Mouse (Mus musculus): ENCODE measurements around the gene Cfap46. TPM values are rescaled to one million over a fixed set of nuclear protein-coding genes. Genes with fewer than 3 reads are reported as not detected.

Gene Cfap46
- polyA plus RNA-seq, 1 experiment from 2014 or later, result 4.7 TPM

DNA sequence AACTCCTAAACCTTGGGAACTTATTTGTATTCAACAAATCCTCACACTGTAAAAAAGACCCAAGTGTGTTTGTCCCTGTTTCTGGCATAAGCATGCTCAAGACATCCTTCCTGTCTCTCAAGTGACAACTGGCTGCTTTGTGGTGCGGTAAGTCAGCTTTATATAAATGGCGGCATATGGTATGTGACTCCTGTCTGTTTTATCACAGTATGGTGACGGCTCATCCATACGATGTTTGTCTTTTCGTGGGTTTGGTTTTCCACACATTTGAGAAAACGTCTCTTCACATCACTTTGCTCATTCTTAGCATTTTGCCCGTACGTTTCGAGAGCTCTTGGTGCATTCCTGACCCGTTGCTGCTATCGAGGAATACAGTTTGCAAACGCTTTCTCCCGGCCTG lies 61.0 kb downstream of the Cfap46 start:
- ATAC-seq, result no peak
- no peaks in the 10 kb centered on the region for H3K36me3 ChIP-seq (ENCODE audit: control insufficient read depth, insufficient read depth, low read length)
- no peak overlapping the region for H3K27ac ChIP-seq (ENCODE audit: low read length)
- H3K4me2 ChIP-seq (ENCODE audit: low read length), result no peak overlapping the region
- WGBS, result 90% methylated on average over 13 of the region's 13 CpGs
- no peak overlapping the region for H3K9ac ChIP-seq (ENCODE audit: low read depth, low read length)
- no peaks in the 10 kb centered on the region for H3K4me1 ChIP-seq (ENCODE audit: control insufficient read depth, insufficient read depth, low read length)
- H3K9me3 ChIP-seq (replicated peaks; ENCODE audit: control insufficient read depth, low read length, poor library complexity, severe bottlenecking), result no peaks in the 10 kb centered on the region
- no peaks in the 10 kb centered on the region for H3K27me3 ChIP-seq (ENCODE audit: control insufficient read depth, insufficient read depth, low read depth, low read length)
- H3K4me3 ChIP-seq (ENCODE audit: low read depth, low read length), result no peak overlapping the region

DNA sequence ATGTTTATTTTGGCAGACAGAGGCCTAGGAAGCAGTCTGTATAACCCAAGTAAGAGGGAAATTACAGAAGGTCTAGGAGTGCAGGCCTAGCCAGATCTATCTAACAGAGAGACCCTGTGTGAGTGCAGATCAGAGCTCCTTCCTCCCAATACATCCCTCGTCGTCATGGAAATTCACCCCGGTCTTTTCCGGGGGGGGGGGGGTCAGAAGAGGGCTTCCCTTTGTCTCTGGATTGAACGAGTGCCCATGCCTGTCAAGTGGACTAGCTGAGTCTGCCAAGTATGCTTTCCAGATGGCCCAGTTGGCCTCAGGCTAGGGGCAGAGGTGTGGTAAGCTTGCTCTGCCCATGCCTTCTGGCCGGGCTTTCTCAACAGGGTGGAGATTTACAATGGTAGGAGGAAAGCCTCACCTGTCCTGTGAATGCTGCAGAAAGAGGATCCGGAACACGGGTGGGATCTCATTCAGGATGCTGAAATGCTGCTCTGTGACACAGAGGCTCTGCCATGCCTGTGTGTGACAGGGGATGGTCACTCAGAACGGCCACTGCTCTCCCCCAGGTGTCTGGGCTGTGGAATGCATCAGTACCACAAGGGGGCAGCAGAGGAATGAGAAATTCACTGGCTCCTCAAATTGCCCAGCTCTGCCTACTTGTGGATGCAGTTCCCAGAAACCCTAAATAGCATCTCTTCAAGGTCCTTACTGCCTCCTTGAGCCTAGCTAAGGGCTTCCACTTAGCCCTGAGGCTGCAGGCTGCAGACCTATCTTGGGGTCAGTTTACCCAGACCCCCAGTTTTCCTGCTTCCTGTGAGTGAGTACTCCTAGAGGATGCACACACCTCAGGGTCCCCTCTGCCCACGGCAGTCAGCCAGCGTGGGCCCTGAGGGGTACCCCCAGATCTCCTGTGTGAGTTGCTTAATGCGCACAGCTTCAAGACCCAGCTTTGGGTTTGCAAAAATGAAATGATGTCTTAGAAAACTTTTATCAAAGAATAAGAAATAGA lies 67.5 kb downstream of the Cfap46 start:
- Histone ChIP-seq H3K4me1 (ENCODE audit: control insufficient read depth, insufficient read depth, low read length) (0 out of 2 replicates have a peak, but pooled peaks cover 4% of the 10 kb centered on the region), H3K4me3 (ENCODE audit: low read depth, low read length) (no peak overlapping the region), H3K36me3 (ENCODE audit: control insufficient read depth, insufficient read depth, low read length) (no peaks in the 10 kb centered on the region), H3K27ac (ENCODE audit: low read length) (peak overlapping the region; percentile 48), H3K9me3 (replicated peaks; ENCODE audit: control insufficient read depth, low read length, poor library complexity, severe bottlenecking) (no peaks in the 10 kb centered on the region), H3K9ac (ENCODE audit: low read depth, low read length) (peak overlapping the region; percentile 45; the same call in 1 of the 2 replicates), H3K4me2 (ENCODE audit: low read length) (peak overlapping the region; percentile 22; the same call in 1 of the 2 replicates), H3K27me3 (ENCODE audit: control insufficient read depth, insufficient read depth, low read depth, low read length) (no peaks in the 10 kb centered on the region)
- 38% methylated on average over 12 of the region's 12 CpGs for WGBS
- ATAC-seq, result peak; percentile 87

DNA sequence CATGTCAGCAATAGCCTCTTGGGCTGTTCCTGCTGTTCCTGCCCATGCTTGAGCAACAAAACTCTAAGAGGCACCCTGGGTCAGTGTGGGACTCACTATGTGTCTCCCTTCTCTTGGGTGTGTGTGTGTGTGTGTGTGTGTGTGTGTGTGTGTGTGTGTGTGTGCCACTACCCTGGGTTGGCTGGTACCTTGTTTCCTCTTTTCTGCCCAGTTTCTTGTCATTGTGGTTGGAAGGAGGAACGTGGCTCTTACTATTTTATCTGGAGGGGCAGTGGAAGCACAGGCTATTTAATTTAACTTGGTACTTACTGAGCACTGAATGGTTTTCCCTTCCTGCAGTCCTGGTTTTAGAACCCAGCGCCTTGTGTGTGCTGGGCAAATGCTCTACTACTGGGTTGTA lies 73.3 kb downstream of the Cfap46 start:
- no peak overlapping the region for H3K9ac ChIP-seq (ENCODE audit: low read depth, low read length)
- no peaks in the 10 kb centered on the region for H3K36me3 ChIP-seq (ENCODE audit: control insufficient read depth, insufficient read depth, low read length)
- no peaks in the 10 kb centered on the region for H3K27me3 ChIP-seq (ENCODE audit: control insufficient read depth, insufficient read depth, low read depth, low read length)
- no peak overlapping the region for H3K4me2 ChIP-seq (ENCODE audit: low read length)
- 80% methylated on average over 2 of the region's 2 CpGs for WGBS
- no peak overlapping the region for H3K4me3 ChIP-seq (ENCODE audit: low read depth, low read length)
- no peaks in the 10 kb centered on the region for H3K9me3 ChIP-seq (replicated peaks; ENCODE audit: control insufficient read depth, low read length, poor library complexity, severe bottlenecking)
- no peak overlapping the region for H3K27ac ChIP-seq (ENCODE audit: low read length)
- no peaks in the 10 kb centered on the region for H3K4me1 ChIP-seq (ENCODE audit: control insufficient read depth, insufficient read depth, low read length)
- no peak for ATAC-seq

DNA sequence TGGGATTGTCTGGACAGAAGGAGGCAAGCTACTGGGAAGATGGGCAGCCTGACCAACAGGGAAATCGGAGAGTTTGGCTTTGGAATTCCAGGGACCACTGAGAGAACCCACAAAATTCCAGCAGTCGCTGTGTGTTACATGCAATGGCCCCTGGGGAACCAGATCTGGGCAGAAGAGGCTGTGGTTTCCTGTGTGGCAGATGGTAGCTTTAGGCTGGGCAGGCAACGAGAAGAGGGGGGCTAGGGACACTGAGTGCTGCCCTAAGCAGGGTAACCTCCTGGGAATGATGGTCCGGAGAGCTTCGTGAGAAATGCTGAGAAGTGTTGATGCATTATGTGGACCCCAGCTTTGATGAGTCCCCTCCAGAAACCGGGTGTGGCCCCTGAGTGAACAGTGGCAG lies 87.8 kb downstream of the Cfap46 start:
- Histone ChIP-seq H3K27me3 (ENCODE audit: control insufficient read depth, insufficient read depth, low read depth, low read length) (peaks cover 2% of the 10 kb centered on the region; the same call in 1 of the 2 replicates), H3K36me3 (ENCODE audit: control insufficient read depth, insufficient read depth, low read length) (no peaks in the 10 kb centered on the region), H3K9ac (ENCODE audit: low read depth, low read length) (no peak overlapping the region), H3K4me2 (ENCODE audit: low read length) (no peak overlapping the region), H3K9me3 (replicated peaks; ENCODE audit: control insufficient read depth, low read length, poor library complexity, severe bottlenecking) (no peaks in the 10 kb centered on the region), H3K27ac (ENCODE audit: low read length) (no peak overlapping the region), H3K4me1 (ENCODE audit: control insufficient read depth, insufficient read depth, low read length) (no peaks in the 10 kb centered on the region), H3K4me3 (ENCODE audit: low read depth, low read length) (no peak overlapping the region)
- WGBS, result 72% methylated on average over 6 of the region's 6 CpGs
- no peak for ATAC-seq

DNA sequence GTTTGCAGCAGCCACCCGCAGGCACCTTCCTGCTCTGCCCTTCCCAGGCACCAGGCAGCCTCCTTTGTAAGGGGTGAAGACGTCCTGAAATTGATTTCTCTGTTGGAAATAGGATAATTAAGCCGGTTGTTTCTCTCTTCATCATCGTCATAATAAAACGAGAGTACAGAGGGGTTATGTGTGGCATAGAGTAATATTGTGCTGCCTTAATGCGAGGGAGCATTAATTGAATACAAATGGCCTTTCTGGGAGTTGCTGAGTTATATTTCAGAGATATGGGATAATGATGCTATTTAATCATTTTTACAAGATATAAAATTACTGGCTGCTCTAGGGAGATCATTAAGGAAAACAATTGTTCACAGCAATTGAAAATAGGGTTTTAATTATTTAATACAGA lies 88.3 kb downstream of the Cfap46 start:
- Histone ChIP-seq H3K4me1 (ENCODE audit: control insufficient read depth, insufficient read depth, low read length) (no peaks in the 10 kb centered on the region), H3K4me2 (ENCODE audit: low read length) (no peak overlapping the region), H3K4me3 (ENCODE audit: low read depth, low read length) (no peak overlapping the region), H3K9me3 (replicated peaks; ENCODE audit: control insufficient read depth, low read length, poor library complexity, severe bottlenecking) (no peaks in the 10 kb centered on the region), H3K27ac (ENCODE audit: low read length) (no peak overlapping the region), H3K36me3 (ENCODE audit: control insufficient read depth, insufficient read depth, low read length) (no peaks in the 10 kb centered on the region), H3K9ac (ENCODE audit: low read depth, low read length) (no peak overlapping the region), H3K27me3 (ENCODE audit: control insufficient read depth, insufficient read depth, low read depth, low read length) (peaks cover 3% of the 10 kb centered on the region; the same call in 1 of the 2 replicates)
- ATAC-seq, result no peak
- WGBS, result 69% methylated on average over 6 of the region's 6 CpGs

DNA sequence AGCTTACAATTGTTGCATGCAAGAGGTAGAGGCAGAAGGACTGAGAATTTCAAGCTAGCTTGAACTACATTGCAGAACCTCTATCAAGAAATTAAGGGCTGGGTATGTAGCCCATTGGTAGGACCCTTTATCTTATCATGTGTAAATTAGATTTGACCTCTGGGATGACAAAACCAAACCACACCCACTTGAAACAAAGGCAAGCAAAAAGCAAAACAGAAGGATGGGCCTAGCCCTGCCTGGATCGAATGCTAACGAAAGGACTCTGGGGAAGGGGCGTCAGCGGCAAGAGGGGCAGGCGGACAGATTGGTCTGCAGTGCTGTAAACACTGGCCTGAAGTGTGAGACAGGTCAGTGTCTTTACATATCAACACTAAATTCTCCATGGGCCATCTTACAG lies 92.3 kb downstream of the Cfap46 start:
- no peak overlapping the region for H3K9ac ChIP-seq (ENCODE audit: low read depth, low read length)
- H3K4me3 ChIP-seq (ENCODE audit: low read depth, low read length), result no peak overlapping the region
- no peak overlapping the region for H3K27ac ChIP-seq (ENCODE audit: low read length)
- no peaks in the 10 kb centered on the region for H3K4me1 ChIP-seq (ENCODE audit: control insufficient read depth, insufficient read depth, low read length)
- no peak overlapping the region for H3K4me2 ChIP-seq (ENCODE audit: low read length)
- WGBS, result 91% methylated on average over 5 of the region's 5 CpGs
- peaks cover 37% of the 10 kb centered on the region for H3K27me3 ChIP-seq (ENCODE audit: control insufficient read depth, insufficient read depth, low read depth, low read length)
- no peaks in the 10 kb centered on the region for H3K9me3 ChIP-seq (replicated peaks; ENCODE audit: control insufficient read depth, low read length, poor library complexity, severe bottlenecking)
- ATAC-seq, result no peak
- H3K36me3 ChIP-seq (ENCODE audit: control insufficient read depth, insufficient read depth, low read length), result no peaks in the 10 kb centered on the region

DNA sequence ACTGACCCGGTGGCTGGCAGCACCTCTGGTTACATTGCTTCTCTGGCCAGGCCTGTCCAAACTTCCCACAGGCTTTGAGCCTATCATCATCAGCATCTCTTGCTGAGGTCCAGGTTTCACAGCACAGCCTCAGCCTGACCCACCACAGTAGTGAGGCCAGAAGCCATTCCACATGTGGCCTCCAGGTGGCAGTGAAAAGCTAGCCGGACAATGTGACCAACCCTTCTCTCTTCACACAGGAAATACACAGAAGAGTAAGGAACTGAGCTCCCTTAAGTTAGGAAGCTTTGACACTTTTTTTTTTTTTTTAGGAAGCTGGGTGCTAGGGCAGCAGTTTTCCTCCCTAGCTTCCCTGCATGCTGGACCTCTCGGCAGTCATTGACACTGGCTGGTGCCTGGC lies 93.3 kb downstream of the Cfap46 start:
- 38% methylated on average over 3 of the region's 3 CpGs for WGBS
- Histone ChIP-seq H3K4me2 (ENCODE audit: low read length) (no peak overlapping the region), H3K36me3 (ENCODE audit: control insufficient read depth, insufficient read depth, low read length) (no peaks in the 10 kb centered on the region), H3K27ac (ENCODE audit: low read length) (no peak overlapping the region), H3K4me1 (ENCODE audit: control insufficient read depth, insufficient read depth, low read length) (no peaks in the 10 kb centered on the region), H3K4me3 (ENCODE audit: low read depth, low read length) (no peak overlapping the region), H3K9ac (ENCODE audit: low read depth, low read length) (no peak overlapping the region), H3K27me3 (ENCODE audit: control insufficient read depth, insufficient read depth, low read depth, low read length) (peaks cover 46% of the 10 kb centered on the region), H3K9me3 (replicated peaks; ENCODE audit: control insufficient read depth, low read length, poor library complexity, severe bottlenecking) (no peaks in the 10 kb centered on the region)
- 0 out of 2 replicates have a peak, but pooled peaks have one; percentile 25 for ATAC-seq

DNA sequence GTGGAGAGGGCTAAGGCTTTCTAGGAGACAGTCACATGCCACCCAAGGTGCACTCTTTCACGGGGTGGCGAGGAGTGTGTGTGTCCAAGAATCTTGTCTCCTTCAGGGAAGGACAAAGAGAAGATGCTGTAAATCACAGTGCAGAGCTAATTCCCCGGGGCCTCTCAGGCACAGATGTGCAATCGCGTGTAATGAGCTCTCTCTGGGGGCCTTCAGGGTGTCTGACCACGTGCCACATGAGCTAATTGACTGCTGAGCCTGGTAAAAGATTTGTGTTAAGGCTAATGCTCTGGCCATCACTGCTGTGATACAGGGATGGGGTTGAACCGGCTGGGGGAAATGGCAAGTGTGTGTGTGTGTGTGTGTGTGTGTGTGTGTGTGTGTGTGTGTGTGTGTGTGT lies 95.7 kb downstream of the Cfap46 start:
- no peak overlapping the region for H3K27ac ChIP-seq (ENCODE audit: low read length)
- H3K9ac ChIP-seq (ENCODE audit: low read depth, low read length), result no peak overlapping the region
- H3K4me1 ChIP-seq (ENCODE audit: control insufficient read depth, insufficient read depth, low read length), result no peaks in the 10 kb centered on the region
- H3K36me3 ChIP-seq (ENCODE audit: control insufficient read depth, insufficient read depth, low read length), result no peaks in the 10 kb centered on the region
- WGBS, result 19% methylated on average over 7 of the region's 7 CpGs
- H3K4me2 ChIP-seq (ENCODE audit: low read length), result no peak overlapping the region
- H3K27me3 ChIP-seq (ENCODE audit: control insufficient read depth, insufficient read depth, low read depth, low read length), result peaks cover 55% of the 10 kb centered on the region
- no peak overlapping the region for H3K4me3 ChIP-seq (ENCODE audit: low read depth, low read length)
- no peaks in the 10 kb centered on the region for H3K9me3 ChIP-seq (replicated peaks; ENCODE audit: control insufficient read depth, low read length, poor library complexity, severe bottlenecking)
- ATAC-seq, result no peak

DNA sequence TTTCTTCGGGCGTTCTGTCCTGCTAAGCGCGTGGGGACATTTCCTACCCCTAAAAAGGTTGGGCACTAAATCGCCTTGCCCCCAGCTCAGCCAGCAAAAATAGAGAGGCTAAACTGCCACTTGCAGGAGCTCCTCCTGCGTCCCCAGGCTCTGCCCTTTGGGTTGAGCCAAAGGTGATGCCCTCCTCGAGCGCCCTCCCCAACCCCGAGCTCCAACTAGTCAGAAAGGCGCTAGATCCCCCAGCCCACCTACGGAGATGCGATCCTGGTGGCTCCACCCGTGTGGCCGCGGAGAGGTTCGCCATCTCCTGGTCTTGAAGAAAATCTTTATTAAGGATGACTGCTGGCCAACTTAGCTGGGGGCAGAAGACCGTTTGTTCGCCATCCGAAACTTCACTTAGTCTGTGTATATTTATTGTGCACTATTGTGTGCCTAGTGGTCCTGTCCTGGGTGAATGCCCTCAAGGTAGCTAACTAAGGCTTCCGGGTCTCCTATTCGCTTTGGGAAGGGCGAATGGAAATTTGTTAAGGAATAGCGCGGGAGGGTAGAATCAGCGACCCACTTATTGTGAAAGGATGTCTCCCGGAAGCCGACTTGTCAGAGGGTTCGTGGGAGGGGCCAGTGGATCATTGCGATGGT lies 98.3 kb downstream of the Cfap46 start:
- Histone ChIP-seq H3K9ac (ENCODE audit: low read depth, low read length) (no peak overlapping the region), H3K4me3 (ENCODE audit: low read depth, low read length) (no peak overlapping the region), H3K9me3 (replicated peaks; ENCODE audit: control insufficient read depth, low read length, poor library complexity, severe bottlenecking) (no peaks in the 10 kb centered on the region), H3K4me1 (ENCODE audit: control insufficient read depth, insufficient read depth, low read length) (peaks cover 15% of the 10 kb centered on the region), H3K4me2 (ENCODE audit: low read length) (no peak overlapping the region), H3K27ac (ENCODE audit: low read length) (no peak overlapping the region), H3K27me3 (ENCODE audit: control insufficient read depth, insufficient read depth, low read depth, low read length) (peaks cover 63% of the 10 kb centered on the region), H3K36me3 (ENCODE audit: control insufficient read depth, insufficient read depth, low read length) (no peaks in the 10 kb centered on the region)
- ATAC-seq, result no peak
- 2% methylated on average over 29 of the region's 29 CpGs for WGBS
